Mouse (Mus musculus) heart, postnatal 0 days (tissue): Measurements from ENCODE around the gene Atp6v0a2. TPM values are rescaled to one million over a fixed set of nuclear protein-coding genes. Genes with fewer than 3 reads are reported as not detected.

ENCODE experiments used
- ATAC-seq: fragments of 200-750 bp; cut with Nextera tagmentation; 2 replicates; pipeline ENCODE4 v1.8.0; 2017; ENCODE audit warnings: low read depth, moderate number of reproducible peaks, moderate library complexity; ENCODE audit not compliant: insufficient read depth
- DNase-seq: peaks from one replicate; pipeline ENCODE4 v3.0.0-alpha.2; 2016; ENCODE audit warnings: low spot score
- H3K27ac ChIP-seq: fragments of 300-500 bp; sonication (generic); 2 replicates; pipeline ENCODE4 v1.5.1; 2014; ENCODE audit warnings: low read depth, mild to moderate bottlenecking
- H3K27me3 ChIP-seq: fragments of 300-500 bp; sonication (generic); 2 replicates; pipeline ENCODE4 v1.6.1; 2014; ENCODE audit warnings: low read length, mixed read lengths; ENCODE audit not compliant: control insufficient read depth, insufficient read depth
- H3K36me3 ChIP-seq: fragments of 300-500 bp; sonication (generic); replicated peaks from 2 replicates; pipeline ENCODE4 v1.6.1; 2014; ENCODE audit warnings: low read length, mixed read lengths; ENCODE audit not compliant: control insufficient read depth, insufficient read depth
- H3K4me1 ChIP-seq: fragments of 300-500 bp; sonication (generic); 2 replicates; pipeline ENCODE4 v1.6.1; 2014; ENCODE audit warnings: antibody characterized with exemption; ENCODE audit not compliant: control insufficient read depth, insufficient read depth
- H3K4me2 ChIP-seq: fragments of 300-500 bp; sonication (generic); 2 replicates; pipeline ENCODE4 v1.6.1; 2014; ENCODE audit warnings: low read depth, mild to moderate bottlenecking, low read length, moderate library complexity
- H3K4me3 ChIP-seq: fragments of 300-500 bp; sonication (generic); 2 replicates; pipeline ENCODE4 v1.5.1; 2014; ENCODE audit warnings: low read depth, low read length
- H3K9ac ChIP-seq: fragments of 300-500 bp; sonication (generic); replicated peaks from 2 replicates; pipeline ENCODE4 v1.6.1; 2014; ENCODE audit warnings: low read depth, low read length, mixed read lengths
- H3K9me3 ChIP-seq: fragments of 300-500 bp; sonication (generic); replicated peaks from 2 replicates; pipeline ENCODE4 v1.6.1; 2016; ENCODE audit warnings: low read length; ENCODE audit not compliant: control insufficient read depth
- CTCF ChIP-seq: IDR thresholded peaks from 2 replicates; pipeline ENCODE4 v1.5.1; 2016; ENCODE audit warnings: antibody characterized with exemption, control low read depth, low read depth
- EP300 ChIP-seq: IDR thresholded peaks from 2 replicates; pipeline ENCODE4 v1.6.1; 2016; ENCODE audit warnings: antibody characterized with exemption, low read depth
- WGBS: fragments of 180-500 bp; shearing (Covaris S2); extraction: QIAGEN DNeasy Blood & Tissue Kit; methylation state at CpG from one replicate; pipeline ENCODE4 v1.1.7; 2014; 5-methylcytosine and 5-hydroxymethylcytosine counted together
- polyA plus RNA-seq: library from polyadenylated mRNA; unstranded; fragments of >200 nt; fragmentation: Nextera tagmentation; extraction: Ambion mirVana; gene quantifications from 2 replicates; pipeline ENCODE4 v1.2.1, GENCODE M21; 2015
- total RNA-seq: library from RNA; depleted of rRNA; stranded (reverse); fragments of >200 nt; gene quantifications from 2 replicates; pipeline ENCODE4 v1.2.3, GENCODE M21; 2014; ENCODE audit warnings: low replicate concordance; rRNA removed

Gene Atp6v0a2
- total and polyA plus RNA-seq, 2 experiments from 2014 or later: 27.0 to 30.1 TPM

DNA sequence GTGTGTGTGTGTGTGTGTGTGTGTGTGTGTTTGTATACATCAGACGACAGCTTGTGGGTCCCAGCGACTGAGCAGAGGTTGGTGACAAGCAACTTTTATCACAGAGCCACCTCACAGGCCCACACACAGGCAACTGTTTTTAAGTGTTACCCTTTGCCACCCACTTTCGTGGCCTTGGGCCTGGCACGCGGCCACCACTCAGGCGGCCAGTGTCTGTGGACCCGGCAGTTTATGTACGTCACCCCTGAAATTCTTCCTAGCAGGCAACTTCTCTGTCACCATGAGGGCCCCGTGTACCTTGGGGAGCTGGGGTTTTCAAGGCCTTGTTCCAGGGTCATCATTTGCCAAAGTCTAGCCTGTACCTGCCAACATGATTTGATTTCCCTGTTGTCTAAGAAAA lies 123.3 kb downstream of the Atp6v0a2 start:
- Histone ChIP-seq H3K27me3 (no peaks in the 10 kb centered on the region), H3K4me3 (no peak overlapping the region), H3K4me2 (no peak overlapping the region), H3K9me3 (no peaks in the 10 kb centered on the region), H3K36me3 (no peaks in the 10 kb centered on the region), H3K9ac (no peak overlapping the region), H3K4me1 (no peaks in the 10 kb centered on the region), H3K27ac (no peak overlapping the region)
- 72% methylated on average over 9 of the region's 9 CpGs for WGBS
- DNase-seq: no peak
- no peak for TF ChIP-seq CTCF
- no peak for TF ChIP-seq EP300
- ATAC-seq: no peak

- H3K27ac ChIP-seq: no peak overlapping the region
- H3K4me3 ChIP-seq: no peak overlapping the region
- H3K27me3 ChIP-seq: no peaks in the 10 kb centered on the region
- DNase-seq (no peak), ATAC-seq (no peak)
- H3K4me2 ChIP-seq: no peak overlapping the region
- H3K36me3 ChIP-seq: no peaks in the 10 kb centered on the region
- no peak for TF ChIP-seq EP300
- no peak for TF ChIP-seq CTCF
- no peaks in the 10 kb centered on the region; the same call in 1 of the 2 replicates for H3K9me3 ChIP-seq
- H3K4me1 ChIP-seq: no peaks in the 10 kb centered on the region
- 53% methylated on average over 18 of the region's 18 CpGs for WGBS
- H3K9ac ChIP-seq: no peak overlapping the region
These were observed 132.6 kb downstream of the Atp6v0a2 start for GRCm38 (mm10) chr5:124761011-124761410.

GRCm38 (mm10) chr5:124761787-124762186 lies 133.4 kb downstream of the Atp6v0a2 start:
- no peak for TF ChIP-seq EP300
- no peak for TF ChIP-seq CTCF
- H3K9me3 ChIP-seq: no peaks in the 10 kb centered on the region; the same call in 1 of the 2 replicates

More at GRCm38 (mm10) chr5:124761787-124762186, 133.4 kb downstream of the Atp6v0a2 start:
- Histone ChIP-seq H3K9ac (no peak overlapping the region), H3K4me3 (no peak overlapping the region), H3K4me1 (no peaks in the 10 kb centered on the region), H3K27ac (no peak overlapping the region), H3K27me3 (no peaks in the 10 kb centered on the region), H3K4me2 (no peak overlapping the region), H3K36me3 (no peaks in the 10 kb centered on the region)
- DNase-seq: no peak
- ATAC-seq: no peak
- 96% methylated on average over 1 of the region's 1 CpGs for WGBS

Other genes starting within 250 kb of the Atp6v0a2 start
- 27.0 and 33.8 TPM in 2 replicates for gene Sbno1, start 202.6 kb upstream of the Atp6v0a2 start, total RNA-seq
- gene Sbno1, start 202.6 kb upstream of the Atp6v0a2 start, polyA plus RNA-seq: 46.8 and 52.8 TPM in 2 replicates
- 71.9 and 82.9 TPM in 2 replicates for gene Kmt5a, start 188.6 kb upstream of the Atp6v0a2 start, total RNA-seq
- 26.0 and 27.7 TPM in 2 replicates for gene Kmt5a, start 188.6 kb upstream of the Atp6v0a2 start, polyA plus RNA-seq
- 8.4 and 12.4 TPM in 2 replicates for gene Rilpl2, start 150.2 kb upstream of the Atp6v0a2 start, total RNA-seq
- 14.9 and 15.4 TPM in 2 replicates for gene Rilpl2, start 150.2 kb upstream of the Atp6v0a2 start, polyA plus RNA-seq
- 0.50 and 4.4 TPM in 2 replicates for gene Snrnp35, start 145.4 kb upstream of the Atp6v0a2 start, total RNA-seq
- 14.0 and 14.6 TPM in 2 replicates for gene Snrnp35, start 145.4 kb upstream of the Atp6v0a2 start, polyA plus RNA-seq
- gene Rilpl1, start 97.2 kb upstream of the Atp6v0a2 start, total RNA-seq: 34.7 and 52.1 TPM in 2 replicates
- gene Rilpl1, start 97.2 kb upstream of the Atp6v0a2 start, polyA plus RNA-seq: 39.0 and 40.5 TPM in 2 replicates
- 331 and 388 TPM in 2 replicates for gene Tmed2, start 87.9 kb upstream of the Atp6v0a2 start, total RNA-seq
- 389 and 404 TPM in 2 replicates for gene Tmed2, start 87.9 kb upstream of the Atp6v0a2 start, polyA plus RNA-seq
- gene Ddx55, start 75.7 kb upstream of the Atp6v0a2 start, total RNA-seq: 1.1 and 5.2 TPM in 2 replicates
- 4.9 and 5.9 TPM in 2 replicates for gene Ddx55, start 75.7 kb upstream of the Atp6v0a2 start, polyA plus RNA-seq
- 23.7 and 58.6 TPM in 2 replicates for gene Eif2b1, start 49.4 kb upstream of the Atp6v0a2 start, total RNA-seq
- gene Eif2b1, start 49.4 kb upstream of the Atp6v0a2 start, polyA plus RNA-seq: 49.5 and 51.5 TPM in 2 replicates
- 18.9 and 49.7 TPM in 2 replicates for gene Gtf2h3, start 49.4 kb upstream of the Atp6v0a2 start, total RNA-seq
- 21.1 and 22.3 TPM in 2 replicates for gene Gtf2h3, start 49.4 kb upstream of the Atp6v0a2 start, polyA plus RNA-seq
- gene Dnah10, start 96.5 kb downstream of the Atp6v0a2 start, total RNA-seq: not detected in 2 replicates
- 0.01 and 0.08 TPM in 2 replicates for gene Dnah10, start 96.5 kb downstream of the Atp6v0a2 start, polyA plus RNA-seq
- gene Ccdc92, start 233.8 kb downstream of the Atp6v0a2 start, total RNA-seq: 1.8 and 4.7 TPM in 2 replicates
- 0.64 and 1.1 TPM in 2 replicates for gene Ccdc92, start 233.8 kb downstream of the Atp6v0a2 start, polyA plus RNA-seq
- 15.5 and 32.9 TPM in 2 replicates for gene Zfp664, start 234.1 kb downstream of the Atp6v0a2 start, total RNA-seq
- 37.5 and 40.6 TPM in 2 replicates for gene Zfp664, start 234.1 kb downstream of the Atp6v0a2 start, polyA plus RNA-seq